Mouse (Mus musculus) heart, embryonic 10.5 days (tissue): ENCODE data around the gene Ogfrl1. TPM values are rescaled to one million over a fixed set of nuclear protein-coding genes. Genes with fewer than 3 reads are reported as not detected.

Experiments
- DNase-seq: peaks from one replicate; pipeline ENCODE4 v3.0.0-alpha.2; 2017; ENCODE audit warnings: low spot score
- H3K27ac ChIP-seq: fragments of 300-500 bp; sonication (generic); 2 replicates; pipeline ENCODE4 v1.5.1; 2016; ENCODE audit warnings: mild to moderate bottlenecking
- H3K27me3 ChIP-seq: fragments of 300-500 bp; sonication (generic); 2 replicates; pipeline ENCODE4 v1.6.1; 2016; ENCODE audit warnings: mild to moderate bottlenecking; ENCODE audit not compliant: poor library complexity, insufficient read depth, severe bottlenecking
- H3K36me3 ChIP-seq: fragments of 300-500 bp; sonication (generic); 2 replicates; pipeline ENCODE4 v1.6.1; 2016; ENCODE audit warnings: mild to moderate bottlenecking, moderate library complexity
- H3K4me1 ChIP-seq: fragments of 300-500 bp; sonication (generic); 2 replicates; pipeline ENCODE4 v1.6.1; 2016; ENCODE audit warnings: mild to moderate bottlenecking
- H3K4me3 ChIP-seq: fragments of 300-500 bp; sonication (generic); 2 replicates; pipeline ENCODE4 v1.5.1; 2016; ENCODE audit warnings: mild to moderate bottlenecking, moderate library complexity
- H3K9me3 ChIP-seq: fragments of 300-500 bp; sonication (generic); 2 replicates; pipeline ENCODE4 v1.6.1; 2016; ENCODE audit warnings: mild to moderate bottlenecking, moderate library complexity
- WGBS: fragments of 180-500 bp; shearing (Covaris S2); methylation state at CpG from one replicate; pipeline ENCODE4 v1.1.7; 2016; 5-methylcytosine and 5-hydroxymethylcytosine counted together
- polyA plus RNA-seq: library from polyadenylated mRNA; unstranded; fragments of >200 nt; fragmentation: Nextera tagmentation; extraction: Ambion mirVana; gene quantifications from 2 replicates; pipeline ENCODE4 v1.2.1, GENCODE M21; 2016

The Ogfrl1 gene
- polyA plus RNA-seq, 1 experiment from 2014 or later, result 8.7 TPM

GRCm38 (mm10) chr1:23335726-23336363, 61.7 kb downstream of the Ogfrl1 start:
- 77% methylated on average over 13 of the region's 13 CpGs for WGBS
- Histone ChIP-seq H3K4me1 (no peaks in the 10 kb centered on the region), H3K36me3 (no peaks in the 10 kb centered on the region), H3K9me3 (no peaks in the 10 kb centered on the region), H3K27me3 (no peaks in the 10 kb centered on the region), H3K4me3 (no peak overlapping the region), H3K27ac (peak overlapping the region; percentile 22; the same call in 1 of the 2 replicates)
- DNase-seq, result peak; percentile 88

DNA sequence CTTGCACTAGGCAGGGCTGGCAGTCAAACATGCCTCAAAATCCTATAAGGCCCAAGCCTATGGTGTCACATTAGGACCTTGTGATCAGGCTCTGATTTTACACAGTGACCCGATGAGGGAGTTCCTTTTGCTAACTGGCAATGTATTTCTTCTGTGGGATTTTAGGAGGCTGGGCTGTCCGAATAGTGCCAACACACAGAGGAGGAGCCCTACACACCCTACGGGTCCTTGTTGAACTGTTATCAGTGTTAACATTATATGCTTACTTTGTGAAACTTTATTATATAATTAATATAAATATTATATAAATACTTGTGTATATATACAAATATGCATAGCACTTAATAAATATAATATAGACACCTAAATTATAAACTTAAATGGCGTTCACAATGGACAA, 62.5 kb downstream of the Ogfrl1 start:
- H3K27ac ChIP-seq, result peak overlapping the region; percentile 16; the same call in 1 of the 2 replicates
- 83% methylated on average over 4 of the region's 4 CpGs for WGBS
- no peaks in the 10 kb centered on the region for H3K4me1 ChIP-seq
- no peak for DNase-seq
- no peak overlapping the region for H3K4me3 ChIP-seq
- H3K9me3 ChIP-seq, result no peaks in the 10 kb centered on the region
- no peaks in the 10 kb centered on the region for H3K36me3 ChIP-seq
- H3K27me3 ChIP-seq, result no peaks in the 10 kb centered on the region

GRCm38 (mm10) chr1:23332192-23332591, 65.4 kb downstream of the Ogfrl1 start:
- 77% methylated on average over 4 of the region's 4 CpGs for WGBS

GRCm38 (mm10) chr1:23325160-23325559, 72.4 kb downstream of the Ogfrl1 start:
- peaks cover 7% of the 10 kb centered on the region for H3K4me1 ChIP-seq
- H3K27ac ChIP-seq, result no peak overlapping the region
- no peak for DNase-seq
- no peaks in the 10 kb centered on the region for H3K27me3 ChIP-seq
- H3K4me3 ChIP-seq, result no peak overlapping the region
- 90% methylated on average over 7 of the region's 7 CpGs for WGBS
- H3K9me3 ChIP-seq, result no peaks in the 10 kb centered on the region
- H3K36me3 ChIP-seq, result no peaks in the 10 kb centered on the region

More at GRCm38 (mm10) chr1:23332192-23332591, 65.4 kb downstream of the Ogfrl1 start:
- Histone ChIP-seq H3K4me3 (no peak overlapping the region), H3K27me3 (no peaks in the 10 kb centered on the region), H3K9me3 (no peaks in the 10 kb centered on the region), H3K36me3 (no peaks in the 10 kb centered on the region), H3K4me1 (no peaks in the 10 kb centered on the region), H3K27ac (no peak overlapping the region)
- DNase-seq, result no peak

DNA sequence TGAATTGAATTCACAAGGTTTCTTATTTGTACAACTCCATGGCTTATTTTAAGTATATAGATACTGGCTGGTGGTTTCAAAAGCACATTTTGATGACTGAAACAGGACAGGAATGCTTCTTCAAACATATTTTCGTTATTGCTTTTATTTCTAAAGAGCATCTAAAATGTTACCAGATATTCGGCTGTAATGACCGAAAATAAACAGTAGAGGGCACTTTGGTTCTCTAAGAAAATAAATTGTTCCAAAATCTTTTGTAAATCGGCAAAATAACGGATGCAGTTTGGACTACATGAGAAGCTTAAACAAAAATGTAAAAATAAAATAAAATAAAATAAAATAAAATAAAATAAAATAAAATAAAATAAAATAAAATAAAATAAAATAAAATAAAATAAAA, 73.3 kb downstream of the Ogfrl1 start:
- H3K27ac ChIP-seq, result no peak overlapping the region
- DNase-seq, result no peak
- peaks cover 7% of the 10 kb centered on the region for H3K4me1 ChIP-seq
- no peaks in the 10 kb centered on the region for H3K27me3 ChIP-seq
- H3K9me3 ChIP-seq, result no peaks in the 10 kb centered on the region
- WGBS, result 29% methylated on average over 5 of the region's 5 CpGs
- no peaks in the 10 kb centered on the region for H3K36me3 ChIP-seq
- H3K4me3 ChIP-seq, result no peak overlapping the region

DNA sequence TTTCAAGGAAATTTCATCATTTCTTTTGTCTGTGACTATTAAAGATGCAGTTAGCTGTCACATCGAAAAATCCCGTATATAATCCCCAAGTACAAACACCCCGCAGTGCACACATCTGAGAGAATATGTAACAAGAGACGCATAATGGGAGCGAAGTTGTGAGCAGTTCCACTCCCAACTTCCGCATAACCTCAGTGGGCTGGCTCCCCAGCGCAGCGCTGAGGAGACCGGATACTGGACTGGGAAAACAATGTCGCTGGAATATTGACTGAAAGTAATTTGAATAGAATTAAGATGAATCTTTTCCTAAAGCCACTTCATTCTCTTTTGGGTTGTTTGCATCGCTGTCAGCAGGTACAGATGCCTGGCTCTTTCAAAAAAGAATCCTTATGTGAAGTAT, 74.3 kb downstream of the Ogfrl1 start:
- no peak overlapping the region for H3K4me3 ChIP-seq
- no peak overlapping the region for H3K27ac ChIP-seq
- 75% methylated on average over 11 of the region's 11 CpGs for WGBS
- H3K9me3 ChIP-seq, result no peaks in the 10 kb centered on the region
- no peaks in the 10 kb centered on the region for H3K27me3 ChIP-seq
- peaks cover 7% of the 10 kb centered on the region for H3K4me1 ChIP-seq
- no peak for DNase-seq
- no peaks in the 10 kb centered on the region for H3K36me3 ChIP-seq

DNA sequence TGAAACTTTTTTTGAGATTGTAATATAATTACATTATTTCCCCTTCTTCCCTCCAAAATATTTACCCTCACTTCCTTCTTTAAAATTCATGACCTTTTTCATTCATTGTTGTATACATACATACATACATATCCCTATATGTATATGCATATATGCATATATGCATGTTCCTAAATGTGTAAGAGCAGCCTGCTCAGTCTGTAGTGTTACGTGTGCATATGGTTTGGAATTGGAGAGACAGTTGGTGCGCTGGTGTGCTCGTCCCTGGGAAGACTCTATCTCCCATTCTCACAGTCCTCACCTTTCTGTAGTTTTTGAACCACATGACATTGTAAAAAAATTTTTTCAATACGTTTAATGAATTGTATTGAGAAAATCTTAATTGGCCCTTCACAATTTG, 75.4 kb downstream of the Ogfrl1 start:
- H3K4me1 ChIP-seq, result peaks cover 7% of the 10 kb centered on the region
- DNase-seq, result no peak
- no peak overlapping the region for H3K4me3 ChIP-seq
- no peaks in the 10 kb centered on the region for H3K9me3 ChIP-seq
- 82% methylated on average over 4 of the region's 4 CpGs for WGBS
- H3K27ac ChIP-seq, result no peak overlapping the region
- no peaks in the 10 kb centered on the region for H3K27me3 ChIP-seq
- no peaks in the 10 kb centered on the region for H3K36me3 ChIP-seq

GRCm38 (mm10) chr1:23321331-23321851, 76.2 kb downstream of the Ogfrl1 start:
- 53% methylated on average over 10 of the region's 10 CpGs for WGBS
- peak overlapping the region; percentile 63; the same call in 1 of the 2 replicates for H3K27ac ChIP-seq
- H3K9me3 ChIP-seq, result no peaks in the 10 kb centered on the region
- peaks cover 7% of the 10 kb centered on the region for H3K4me1 ChIP-seq
- no peaks in the 10 kb centered on the region for H3K36me3 ChIP-seq
- H3K27me3 ChIP-seq, result no peaks in the 10 kb centered on the region
- H3K4me3 ChIP-seq, result peak overlapping the region; percentile 31
- DNase-seq, result no peak

GRCm38 (mm10) chr1:23320591-23321195, 76.9 kb downstream of the Ogfrl1 start:
- Histone ChIP-seq H3K36me3 (no peaks in the 10 kb centered on the region), H3K9me3 (no peaks in the 10 kb centered on the region), H3K4me1 (peaks cover 7% of the 10 kb centered on the region), H3K4me3 (no peak overlapping the region; the same call in 1 of the 2 replicates), H3K27me3 (no peaks in the 10 kb centered on the region), H3K27ac (peak overlapping the region; percentile 63; the same call in 1 of the 2 replicates)
- 87% methylated on average over 7 of the region's 7 CpGs for WGBS
- no peak for DNase-seq
